Mouse (Mus musculus): Measurements from ENCODE around the gene Vgf. TPM values are rescaled to one million over a fixed set of nuclear protein-coding genes. Genes with fewer than 3 reads are reported as not detected.
A peak's percentile ranks its signal among the peaks of the same experiment; 100 is the strongest.

Vgf gene
- polyA plus RNA-seq, 1 experiment = 123 TPM

- DNase-seq (ENCODE audit: extremely low spot score in 1 of 2, low spot score in 1 of 2) = no peak
These were observed 39.7 kb downstream of the Vgf start for GRCm38 (mm10) chr5:137065923-137066322.

GRCm38 (mm10) chr5:137068711-137069110, 42.5 kb downstream of the Vgf start:
- no peak for DNase-seq (ENCODE audit: extremely low spot score in 1 of 2, low spot score in 1 of 2)

GRCm38 (mm10) chr5:137070881-137071605, 44.9 kb downstream of the Vgf start:
- no peak for DNase-seq (ENCODE audit: extremely low spot score in 1 of 2, low spot score in 1 of 2)

GRCm38 (mm10) chr5:137072079-137072960, 46.1 kb downstream of the Vgf start, which contains the start of gene Serpine1:
Gene Serpine1 (minus strand): TSS chr5:137072268.
- DNase-seq (ENCODE audit: extremely low spot score in 1 of 2, low spot score in 1 of 2) = peak in 1 of 2 experiments; percentile 61

GRCm38 (mm10) chr5:137073141-137073540, 46.9 kb downstream of the Vgf start:
- no peak for DNase-seq (ENCODE audit: extremely low spot score in 1 of 2, low spot score in 1 of 2)

GRCm38 (mm10) chr5:137074191-137074651, 48.0 kb downstream of the Vgf start:
- DNase-seq (ENCODE audit: extremely low spot score in 1 of 2, low spot score in 1 of 2) = no peak

GRCm38 (mm10) chr5:137075726-137076125, 49.5 kb downstream of the Vgf start:
- DNase-seq (ENCODE audit: extremely low spot score in 1 of 2, low spot score in 1 of 2) = no peak

- DNase-seq (ENCODE audit: extremely low spot score in 1 of 2, low spot score in 1 of 2) = no peak
These were observed 50.2 kb downstream of the Vgf start for GRCm38 (mm10) chr5:137076191-137076930.

- DNase-seq (ENCODE audit: extremely low spot score in 1 of 2, low spot score in 1 of 2) = no peak
These were observed 51.0 kb downstream of the Vgf start for GRCm38 (mm10) chr5:137077187-137077586.

- DNase-seq (ENCODE audit: extremely low spot score in 1 of 2, low spot score in 1 of 2) = no peak
These were observed 51.8 kb downstream of the Vgf start for GRCm38 (mm10) chr5:137078041-137078440.

GRCm38 (mm10) chr5:137078616-137079015, 52.4 kb downstream of the Vgf start:
- no peak for DNase-seq (ENCODE audit: extremely low spot score in 1 of 2, low spot score in 1 of 2)

GRCm38 (mm10) chr5:137079849-137080248, 53.7 kb downstream of the Vgf start:
- DNase-seq (ENCODE audit: extremely low spot score in 1 of 2, low spot score in 1 of 2) = no peak

Other genes starting within 250 kb of the Vgf start
- gene Col26a1, start 143.2 kb upstream of the Vgf start, polyA plus RNA-seq (2012; rRNA removed) = 11.3 and 11.6 TPM in 2 replicates
- gene Ift22, start 118.2 kb upstream of the Vgf start, polyA plus RNA-seq (2012; rRNA removed) = 77.4 and 82.5 TPM in 2 replicates
- gene Fis1, start 73.1 kb upstream of the Vgf start, polyA plus RNA-seq (2012; rRNA removed) = 394 and 432 TPM in 2 replicates
- gene Cldn15, start 59.8 kb upstream of the Vgf start, polyA plus RNA-seq (2012; rRNA removed) = 0.12 and 0.21 TPM in 2 replicates
- 36.3 and 39.0 TPM in 2 replicates for gene Plod3, start 39.4 kb upstream of the Vgf start, polyA plus RNA-seq (2012; rRNA removed)
- 88.2 and 106 TPM in 2 replicates for gene Znhit1, start 38.4 kb upstream of the Vgf start, polyA plus RNA-seq (2012; rRNA removed)
- 263 and 311 TPM in 2 replicates for gene Ap1s1, start 19.7 kb downstream of the Vgf start, polyA plus RNA-seq (2012; rRNA removed)
- gene Serpine1, start 45.9 kb downstream of the Vgf start, polyA plus RNA-seq (2012; rRNA removed) = 1.9 and 2.5 TPM in 2 replicates
- gene Trim56, start 89.8 kb downstream of the Vgf start, polyA plus RNA-seq (2012; rRNA removed) = 2.0 and 2.3 TPM in 2 replicates
- gene Muc3, start 122.9 kb downstream of the Vgf start, polyA plus RNA-seq (2012; rRNA removed) = 0.16 TPM in 1 of 2 replicates, not detected in the other
- 28.3 and 33.2 TPM in 2 replicates for gene Muc3a, start 186.0 kb downstream of the Vgf start, polyA plus RNA-seq (2012; rRNA removed)